Mouse (Mus musculus) heart, embryonic 11.5 days (tissue): ENCODE results near the gene Gm10277. TPM values are rescaled to one million over a fixed set of nuclear protein-coding genes. Genes with fewer than 3 reads are reported as not detected.
A peak's percentile ranks its signal among the peaks of the same experiment; 100 is the strongest.

Experiments used
- ATAC-seq: fragments of 200-750 bp; cut with Nextera tagmentation; replicated peaks from 2 replicates; pipeline ENCODE4 v1.8.0; 2017; ENCODE audit warnings: moderate library complexity; ENCODE audit not compliant: insufficient number of reproducible peaks, low FRiP score, low TSS enrichment
- H3K27ac ChIP-seq: fragments of 300-500 bp; sonication (generic); 2 replicates; pipeline ENCODE4 v1.5.1; 2014; ENCODE audit warnings: mild to moderate bottlenecking, low read depth, low read length
- H3K27me3 ChIP-seq: fragments of 300-500 bp; sonication (generic); 2 replicates; pipeline ENCODE4 v1.6.1; 2014; ENCODE audit warnings: mild to moderate bottlenecking, low read length, mixed read lengths; ENCODE audit not compliant: control insufficient read depth, insufficient read depth
- H3K36me3 ChIP-seq: fragments of 300-500 bp; sonication (generic); 2 replicates; pipeline ENCODE4 v1.6.1; 2014; ENCODE audit warnings: mild to moderate bottlenecking, low read length, moderate library complexity, mixed read lengths; ENCODE audit not compliant: control insufficient read depth, insufficient read depth
- H3K4me1 ChIP-seq: fragments of 300-500 bp; sonication (generic); 2 replicates; pipeline ENCODE4 v1.6.1; 2014; ENCODE audit warnings: low read length; ENCODE audit not compliant: control insufficient read depth, insufficient read depth
- H3K4me2 ChIP-seq: fragments of 300-500 bp; sonication (generic); 2 replicates; pipeline ENCODE4 v1.6.1; 2014; ENCODE audit warnings: mild to moderate bottlenecking, moderate library complexity
- H3K4me3 ChIP-seq: fragments of 300-500 bp; sonication (generic); 2 replicates; pipeline ENCODE4 v1.5.1; 2014; ENCODE audit warnings: low read depth, low read length
- H3K9ac ChIP-seq: fragments of 300-500 bp; sonication (generic); 2 replicates; pipeline ENCODE4 v1.6.1; 2014; ENCODE audit warnings: mild to moderate bottlenecking, low read depth, low read length, moderate library complexity
- H3K9me3 ChIP-seq: fragments of 300-500 bp; sonication (generic); replicated peaks from 2 replicates; pipeline ENCODE4 v1.6.1; 2016; ENCODE audit warnings: low read length; ENCODE audit not compliant: control insufficient read depth
- WGBS: fragments of 180-500 bp; shearing (Covaris S2); extraction: QIAGEN DNeasy Blood & Tissue Kit; methylation state at CpG from one replicate; pipeline ENCODE4 v1.1.7; 2014; ENCODE audit not compliant: insufficient replicate concordance; 5-methylcytosine and 5-hydroxymethylcytosine counted together
- polyA plus RNA-seq: library from polyadenylated mRNA; unstranded; fragments of >200 nt; fragmentation: Nextera tagmentation; extraction: Ambion mirVana; gene quantifications from 2 replicates; pipeline ENCODE4 v1.2.1, GENCODE M21; 2014

Gm10277 gene
- polyA plus RNA-seq, 1 experiment from 2014 or later: 0.87 TPM

GRCm38 (mm10) chr11:77827241-77827995, 39.9 kb upstream of the Gm10277 start:
- H3K9me3 ChIP-seq: no peaks in the 10 kb centered on the region
- 58% methylated on average over 18 of the region's 18 CpGs for WGBS
- no peak overlapping the region for H3K9ac ChIP-seq
- no peak overlapping the region for H3K4me3 ChIP-seq
- peaks cover 43% of the 10 kb centered on the region for H3K36me3 ChIP-seq
- H3K27me3 ChIP-seq: no peaks in the 10 kb centered on the region
- H3K27ac ChIP-seq: no peak overlapping the region
- no peak overlapping the region for H3K4me2 ChIP-seq
- peaks cover 10% of the 10 kb centered on the region for H3K4me1 ChIP-seq
- no peak for ATAC-seq

- WGBS: 46% methylated on average over 3 of the region's 3 CpGs
- H3K4me2 ChIP-seq: no peak overlapping the region
- H3K9ac ChIP-seq: no peak overlapping the region
- no peaks in the 10 kb centered on the region for H3K27me3 ChIP-seq
- no peak for ATAC-seq
- H3K4me3 ChIP-seq: no peak overlapping the region
- peaks cover 11% of the 10 kb centered on the region for H3K4me1 ChIP-seq
- H3K9me3 ChIP-seq: no peaks in the 10 kb centered on the region
- H3K27ac ChIP-seq: no peak overlapping the region
- H3K36me3 ChIP-seq: peaks cover 43% of the 10 kb centered on the region
Measured at GRCm38 (mm10) chr11:77826311-77826710, 38.8 kb upstream of the Gm10277 start.

GRCm38 (mm10) chr11:77825853-77826252, 38.3 kb upstream of the Gm10277 start:
- peaks cover 44% of the 10 kb centered on the region for H3K36me3 ChIP-seq
- no peaks in the 10 kb centered on the region for H3K27me3 ChIP-seq
- ATAC-seq: no peak
- H3K9ac ChIP-seq: no peak overlapping the region
- H3K4me1 ChIP-seq: peaks cover 11% of the 10 kb centered on the region
- no peak overlapping the region for H3K4me3 ChIP-seq
- H3K9me3 ChIP-seq: no peaks in the 10 kb centered on the region
- WGBS: 4% methylated on average over 5 of the region's 5 CpGs
- H3K27ac ChIP-seq: no peak overlapping the region
- no peak overlapping the region for H3K4me2 ChIP-seq

GRCm38 (mm10) chr11:77822781-77823180, 35.2 kb upstream of the Gm10277 start:
- Histone ChIP-seq H3K36me3 (peaks cover 40% of the 10 kb centered on the region), H3K27me3 (no peaks in the 10 kb centered on the region), H3K4me1 (peaks cover 11% of the 10 kb centered on the region), H3K9me3 (no peaks in the 10 kb centered on the region), H3K4me3 (no peak overlapping the region), H3K4me2 (no peak overlapping the region), H3K9ac (no peak overlapping the region), H3K27ac (no peak overlapping the region)
- ATAC-seq: no peak
- WGBS: 22% methylated on average over 7 of the region's 7 CpGs

GRCm38 (mm10) chr11:77821648-77822047, 34.1 kb upstream of the Gm10277 start:
- no peaks in the 10 kb centered on the region for H3K27me3 ChIP-seq
- H3K4me2 ChIP-seq: no peak overlapping the region
- peaks cover 35% of the 10 kb centered on the region for H3K36me3 ChIP-seq
- no peak overlapping the region for H3K4me3 ChIP-seq
- H3K9me3 ChIP-seq: no peaks in the 10 kb centered on the region
- ATAC-seq: no peak
- H3K4me1 ChIP-seq: peaks cover 11% of the 10 kb centered on the region
- H3K9ac ChIP-seq: no peak overlapping the region; the same call in 1 of the 2 replicates
- 20% methylated on average over 8 of the region's 8 CpGs for WGBS
- no peak overlapping the region for H3K27ac ChIP-seq

- WGBS: 24% methylated on average over 3 of the region's 3 CpGs
- no peak for ATAC-seq
- H3K9ac ChIP-seq: no peak overlapping the region
- no peaks in the 10 kb centered on the region for H3K9me3 ChIP-seq
- H3K4me2 ChIP-seq: no peak overlapping the region
- peaks cover 19% of the 10 kb centered on the region for H3K36me3 ChIP-seq
- no peak overlapping the region for H3K4me3 ChIP-seq
- peak overlapping the region; percentile 32; the same call in 1 of the 2 replicates for H3K27ac ChIP-seq
- 0 out of 2 replicates have a peak, but pooled peaks cover 15% of the 10 kb centered on the region for H3K4me1 ChIP-seq
- H3K27me3 ChIP-seq: no peaks in the 10 kb centered on the region
Measured at GRCm38 (mm10) chr11:77816003-77816402, 28.5 kb upstream of the Gm10277 start.

- peaks cover 17% of the 10 kb centered on the region for H3K36me3 ChIP-seq
- H3K27me3 ChIP-seq: no peaks in the 10 kb centered on the region
- 78% methylated on average over 2 of the region's 2 CpGs for WGBS
- H3K4me2 ChIP-seq: no peak overlapping the region
- H3K9ac ChIP-seq: no peak overlapping the region
- no peak overlapping the region for H3K4me3 ChIP-seq
- ATAC-seq: no peak
- 0 out of 2 replicates have a peak, but pooled peaks cover 22% of the 10 kb centered on the region for H3K4me1 ChIP-seq
- H3K9me3 ChIP-seq: no peaks in the 10 kb centered on the region
- H3K27ac ChIP-seq: no peak overlapping the region
Measured at GRCm38 (mm10) chr11:77813969-77814368, 26.4 kb upstream of the Gm10277 start.

- Histone ChIP-seq H3K27ac (no peak overlapping the region), H3K27me3 (no peaks in the 10 kb centered on the region), H3K36me3 (0 out of 2 replicates have a peak, but pooled peaks cover 2% of the 10 kb centered on the region), H3K4me1 (peaks cover 38% of the 10 kb centered on the region), H3K9me3 (no peaks in the 10 kb centered on the region), H3K4me2 (no peak overlapping the region), H3K9ac (no peak overlapping the region), H3K4me3 (no peak overlapping the region)
- no peak for ATAC-seq
- WGBS: 54% methylated on average over 6 of the region's 6 CpGs
Measured at GRCm38 (mm10) chr11:77810018-77810417, 22.5 kb upstream of the Gm10277 start.

GRCm38 (mm10) chr11:77809215-77809614, 21.7 kb upstream of the Gm10277 start:
- Histone ChIP-seq H3K4me3 (no peak overlapping the region), H3K27ac (no peak overlapping the region), H3K4me1 (peaks cover 39% of the 10 kb centered on the region), H3K4me2 (no peak overlapping the region), H3K36me3 (0 out of 2 replicates have a peak, but pooled peaks cover 2% of the 10 kb centered on the region), H3K9ac (no peak overlapping the region), H3K27me3 (no peaks in the 10 kb centered on the region), H3K9me3 (no peaks in the 10 kb centered on the region)
- 73% methylated on average over 4 of the region's 4 CpGs for WGBS
- ATAC-seq: no peak
